Mouse (Mus musculus): Measurements from ENCODE around the gene Adam12. TPM values are rescaled to one million over a fixed set of nuclear protein-coding genes. Genes with fewer than 3 reads are reported as not detected.

Gene Adam12
- polyA plus RNA-seq, 1 experiment from 2014 or later = 3.4 TPM

DNA sequence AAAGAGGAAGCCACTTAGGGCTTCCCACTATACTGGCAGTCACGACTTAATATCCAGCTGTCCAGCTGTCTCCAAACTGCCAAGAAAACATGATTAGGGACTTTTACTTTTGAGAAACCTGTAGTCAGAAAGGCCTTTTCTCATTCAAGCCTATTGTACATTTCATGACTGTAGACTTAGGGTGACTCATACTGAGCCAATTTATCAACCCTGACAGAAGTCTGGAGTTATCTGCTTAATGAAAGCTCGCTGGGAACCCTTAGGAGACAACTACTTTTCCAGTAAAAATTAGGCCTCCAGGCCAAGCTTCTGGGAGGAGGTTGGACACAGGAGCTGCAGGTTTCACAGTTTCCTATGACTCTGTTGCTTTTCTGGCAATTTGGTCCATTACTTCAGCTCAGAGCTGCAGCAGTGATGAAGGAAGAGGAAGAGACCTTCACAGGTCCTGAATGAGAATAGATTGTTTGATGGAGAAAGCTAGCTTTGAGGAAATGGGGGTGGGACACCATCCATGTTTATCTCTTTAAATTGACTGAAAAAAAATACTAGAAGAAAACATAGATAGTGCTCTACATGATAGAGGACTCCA is 285.1 kb downstream of the Adam12 start:
- no peaks in the 10 kb centered on the region for H3K4me1 ChIP-seq (ENCODE audit: control insufficient read depth, insufficient read depth, low read length)
- H3K36me3 ChIP-seq (ENCODE audit: control insufficient read depth, insufficient read depth, low read length) = no peaks in the 10 kb centered on the region
- H3K4me3 ChIP-seq (replicated peaks; ENCODE audit: low read depth, low read length) = no peak overlapping the region
- ATAC-seq (ENCODE audit: low FRiP score, low TSS enrichment) (no peak), DNase-seq (no peak)
- WGBS = 84% methylated on average over 2 of the region's 2 CpGs
- H3K27me3 ChIP-seq (ENCODE audit: control insufficient read depth, insufficient read depth, low read length) = no peaks in the 10 kb centered on the region
- no peak overlapping the region for H3K27ac ChIP-seq (replicated peaks; ENCODE audit: low read depth, low read length)
- H3K9ac ChIP-seq (replicated peaks; ENCODE audit: low read length) = no peak overlapping the region
- no peaks in the 10 kb centered on the region for H3K9me3 ChIP-seq (ENCODE audit: control insufficient read depth, low read length)
- no peak overlapping the region for H3K4me2 ChIP-seq (ENCODE audit: low read length)

DNA sequence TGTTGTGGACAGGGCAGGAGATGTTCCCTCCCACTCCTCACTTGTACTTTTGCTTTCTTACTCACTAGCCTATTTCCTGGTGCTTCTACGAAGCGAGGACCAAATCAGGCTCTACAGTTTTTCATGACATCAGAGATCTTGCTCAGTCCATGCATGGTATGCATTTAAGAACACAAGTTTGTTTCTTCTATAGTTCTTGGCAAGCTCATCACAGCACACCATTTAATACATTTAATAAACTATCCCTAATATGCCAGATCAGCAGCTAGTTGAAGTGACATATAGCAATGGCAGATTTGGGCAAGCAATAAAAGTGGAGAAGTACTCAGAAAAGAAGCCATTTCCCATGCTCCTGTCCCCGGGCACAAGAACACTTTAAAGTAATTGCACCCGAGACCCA is 285.8 kb downstream of the Adam12 start:
- H3K9ac ChIP-seq (replicated peaks; ENCODE audit: low read length) = no peak overlapping the region
- 90% methylated on average over 4 of the region's 4 CpGs for WGBS
- no peaks in the 10 kb centered on the region for H3K27me3 ChIP-seq (ENCODE audit: control insufficient read depth, insufficient read depth, low read length)
- H3K4me2 ChIP-seq (ENCODE audit: low read length) = no peak overlapping the region
- no peak overlapping the region for H3K4me3 ChIP-seq (replicated peaks; ENCODE audit: low read depth, low read length)
- no peaks in the 10 kb centered on the region for H3K9me3 ChIP-seq (ENCODE audit: control insufficient read depth, low read length)
- H3K27ac ChIP-seq (replicated peaks; ENCODE audit: low read depth, low read length) = no peak overlapping the region
- ATAC-seq (ENCODE audit: low FRiP score, low TSS enrichment) (no peak), DNase-seq (no peak)
- no peaks in the 10 kb centered on the region for H3K36me3 ChIP-seq (ENCODE audit: control insufficient read depth, insufficient read depth, low read length)
- no peaks in the 10 kb centered on the region for H3K4me1 ChIP-seq (ENCODE audit: control insufficient read depth, insufficient read depth, low read length)

DNA sequence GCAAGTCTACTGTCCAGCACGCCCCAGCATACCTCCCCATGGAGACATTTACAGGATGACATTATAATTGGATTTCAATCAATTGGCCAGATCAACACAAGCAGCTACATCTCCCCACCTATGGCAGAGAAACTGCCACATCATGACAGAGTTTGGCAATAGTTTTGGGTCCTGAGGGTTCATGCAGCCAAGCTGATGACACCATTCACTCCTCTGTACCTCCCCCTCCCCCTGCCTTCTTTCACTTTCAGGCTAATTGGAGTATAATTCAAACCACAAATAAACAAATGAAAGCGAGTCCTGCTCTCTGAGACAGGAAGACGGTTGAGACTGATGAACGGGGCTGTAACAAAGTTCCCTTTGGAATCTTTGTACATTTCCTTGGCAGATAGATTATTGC is 291.5 kb downstream of the Adam12 start:
- H3K36me3 ChIP-seq (ENCODE audit: control insufficient read depth, insufficient read depth, low read length) = no peaks in the 10 kb centered on the region
- no peak overlapping the region for H3K4me3 ChIP-seq (replicated peaks; ENCODE audit: low read depth, low read length)
- no peak overlapping the region for H3K4me2 ChIP-seq (ENCODE audit: low read length)
- 94% methylated on average over 4 of the region's 4 CpGs for WGBS
- no peaks in the 10 kb centered on the region for H3K27me3 ChIP-seq (ENCODE audit: control insufficient read depth, insufficient read depth, low read length)
- ATAC-seq (ENCODE audit: low FRiP score, low TSS enrichment) = no peak
- no peaks in the 10 kb centered on the region for H3K9me3 ChIP-seq (ENCODE audit: control insufficient read depth, low read length)
- DNase-seq = no peak
- no peak overlapping the region for H3K9ac ChIP-seq (replicated peaks; ENCODE audit: low read length)
- H3K4me1 ChIP-seq (ENCODE audit: control insufficient read depth, insufficient read depth, low read length) = no peaks in the 10 kb centered on the region; the same call in 1 of the 2 replicates
- H3K27ac ChIP-seq (replicated peaks; ENCODE audit: low read depth, low read length) = no peak overlapping the region

DNA sequence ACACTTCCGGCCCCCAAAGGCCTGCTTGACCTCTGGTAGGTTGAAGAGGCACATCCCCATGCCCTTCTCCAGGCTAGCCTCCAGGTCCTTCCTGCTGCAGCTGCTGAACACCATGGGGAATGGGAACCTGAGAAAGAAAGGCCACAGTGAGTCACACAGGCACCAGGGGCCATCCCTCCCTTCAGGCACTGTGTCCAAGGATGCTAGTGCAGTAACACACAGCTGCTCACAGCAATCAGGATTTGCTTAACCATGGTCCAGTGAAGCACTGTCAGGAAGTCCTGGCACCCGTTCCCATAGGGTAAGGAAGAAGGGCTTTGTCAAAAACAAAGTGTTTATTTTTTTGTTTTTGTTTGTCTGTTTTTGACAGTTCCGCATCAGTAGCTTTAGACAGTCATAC is 294.5 kb downstream of the Adam12 start:
- Histone ChIP-seq H3K4me3 (replicated peaks; ENCODE audit: low read depth, low read length) (no peak overlapping the region), H3K4me1 (ENCODE audit: control insufficient read depth, insufficient read depth, low read length) (no peaks in the 10 kb centered on the region; the same call in 1 of the 2 replicates), H3K4me2 (ENCODE audit: low read length) (no peak overlapping the region), H3K36me3 (ENCODE audit: control insufficient read depth, insufficient read depth, low read length) (no peaks in the 10 kb centered on the region), H3K27me3 (ENCODE audit: control insufficient read depth, insufficient read depth, low read length) (no peaks in the 10 kb centered on the region), H3K9me3 (ENCODE audit: control insufficient read depth, low read length) (no peaks in the 10 kb centered on the region), H3K27ac (replicated peaks; ENCODE audit: low read depth, low read length) (no peak overlapping the region), H3K9ac (replicated peaks; ENCODE audit: low read length) (no peak overlapping the region)
- no peak for ATAC-seq (ENCODE audit: low FRiP score, low TSS enrichment)
- 83% methylated on average over 3 of the region's 3 CpGs for WGBS
- DNase-seq = no peak

DNA sequence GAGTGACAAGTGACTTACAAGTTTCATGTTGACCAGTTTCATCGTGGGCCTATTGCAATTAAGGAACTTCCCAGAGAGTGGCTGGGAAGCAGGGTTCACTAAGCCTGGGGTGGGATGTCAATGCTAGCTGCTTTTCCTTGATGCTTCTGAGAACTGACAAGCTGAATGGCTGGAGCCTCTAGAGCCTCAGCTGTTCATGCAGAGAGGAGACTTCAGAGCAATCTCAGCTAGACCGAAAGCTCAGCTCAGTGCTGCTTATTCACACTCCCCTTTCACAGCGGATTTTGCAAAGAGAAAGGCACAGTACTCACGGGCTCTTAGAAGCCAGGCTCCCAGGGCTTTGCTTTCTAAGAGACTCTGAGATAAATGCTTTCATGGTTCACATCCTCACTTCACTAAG is 295.6 kb downstream of the Adam12 start:
- Histone ChIP-seq H3K9me3 (ENCODE audit: control insufficient read depth, low read length) (no peaks in the 10 kb centered on the region), H3K27ac (replicated peaks; ENCODE audit: low read depth, low read length) (no peak overlapping the region), H3K4me3 (replicated peaks; ENCODE audit: low read depth, low read length) (no peak overlapping the region), H3K9ac (replicated peaks; ENCODE audit: low read length) (no peak overlapping the region), H3K4me2 (ENCODE audit: low read length) (no peak overlapping the region), H3K36me3 (ENCODE audit: control insufficient read depth, insufficient read depth, low read length) (no peaks in the 10 kb centered on the region), H3K27me3 (ENCODE audit: control insufficient read depth, insufficient read depth, low read length) (no peaks in the 10 kb centered on the region), H3K4me1 (ENCODE audit: control insufficient read depth, insufficient read depth, low read length) (no peaks in the 10 kb centered on the region; the same call in 1 of the 2 replicates)
- ATAC-seq (ENCODE audit: low FRiP score, low TSS enrichment) (no peak), DNase-seq (peak; percentile 48)
- WGBS = 4% methylated on average over 4 of the region's 4 CpGs

DNA sequence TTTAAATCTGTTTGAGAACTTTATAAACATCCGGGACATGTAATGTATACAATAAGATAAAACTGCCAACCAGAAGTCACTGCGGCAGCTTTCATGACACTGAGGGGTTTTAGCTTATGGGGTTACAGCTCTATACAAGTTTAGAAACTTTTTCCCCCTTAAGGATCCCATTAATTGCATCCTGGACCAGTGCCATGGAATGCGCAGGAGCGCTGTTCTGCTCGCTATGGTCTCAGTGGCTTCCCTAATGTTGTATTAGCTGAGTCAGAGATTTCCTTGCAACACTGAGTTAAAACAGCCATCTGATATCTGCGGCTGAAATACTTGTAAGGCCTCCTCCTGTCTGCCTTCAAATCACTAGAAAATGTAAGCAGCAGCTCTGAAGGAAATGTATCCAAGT is 298.6 kb downstream of the Adam12 start:
- no peak overlapping the region for H3K9ac ChIP-seq (replicated peaks; ENCODE audit: low read length)
- no peaks in the 10 kb centered on the region; the same call in 1 of the 2 replicates for H3K4me1 ChIP-seq (ENCODE audit: control insufficient read depth, insufficient read depth, low read length)
- H3K4me3 ChIP-seq (replicated peaks; ENCODE audit: low read depth, low read length) = no peak overlapping the region
- H3K9me3 ChIP-seq (ENCODE audit: control insufficient read depth, low read length) = no peaks in the 10 kb centered on the region
- no peak overlapping the region for H3K4me2 ChIP-seq (ENCODE audit: low read length)
- 56% methylated on average over 6 of the region's 6 CpGs for WGBS
- no peaks in the 10 kb centered on the region for H3K27me3 ChIP-seq (ENCODE audit: control insufficient read depth, insufficient read depth, low read length)
- no peak overlapping the region for H3K27ac ChIP-seq (replicated peaks; ENCODE audit: low read depth, low read length)
- peak; percentile 30 for DNase-seq
- no peaks in the 10 kb centered on the region for H3K36me3 ChIP-seq (ENCODE audit: control insufficient read depth, insufficient read depth, low read length)
- no peak for ATAC-seq (ENCODE audit: low FRiP score, low TSS enrichment)

DNA sequence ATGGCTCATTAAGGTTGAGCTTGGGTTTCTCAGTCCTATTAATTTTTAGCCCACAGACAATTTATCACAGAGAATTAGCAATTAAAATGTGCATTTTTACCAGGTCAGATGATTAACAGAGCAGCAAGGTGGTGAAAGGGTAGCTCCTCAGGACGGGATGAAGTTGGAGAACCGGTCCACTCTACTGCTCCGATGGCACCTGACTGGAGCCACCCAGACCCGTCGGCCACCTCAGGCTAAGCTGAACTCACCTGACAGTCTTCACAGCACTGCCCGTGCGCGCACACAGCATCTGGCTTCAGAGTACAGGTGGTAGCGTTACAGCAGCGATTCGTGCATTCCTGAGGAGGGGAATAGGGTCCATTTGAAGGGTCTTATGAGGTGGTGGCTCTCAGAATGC is 300.5 kb downstream of the Adam12 start:
- H3K4me2 ChIP-seq (ENCODE audit: low read length) = no peak overlapping the region
- DNase-seq = no peak
- ATAC-seq (ENCODE audit: low FRiP score, low TSS enrichment) = no peak
- H3K36me3 ChIP-seq (ENCODE audit: control insufficient read depth, insufficient read depth, low read length) = no peaks in the 10 kb centered on the region
- no peaks in the 10 kb centered on the region; the same call in 1 of the 2 replicates for H3K4me1 ChIP-seq (ENCODE audit: control insufficient read depth, insufficient read depth, low read length)
- no peaks in the 10 kb centered on the region for H3K27me3 ChIP-seq (ENCODE audit: control insufficient read depth, insufficient read depth, low read length)
- H3K9me3 ChIP-seq (ENCODE audit: control insufficient read depth, low read length) = no peaks in the 10 kb centered on the region
- 96% methylated on average over 11 of the region's 11 CpGs for WGBS
- no peak overlapping the region for H3K27ac ChIP-seq (replicated peaks; ENCODE audit: low read depth, low read length)
- H3K9ac ChIP-seq (replicated peaks; ENCODE audit: low read length) = no peak overlapping the region
- H3K4me3 ChIP-seq (replicated peaks; ENCODE audit: low read depth, low read length) = no peak overlapping the region

DNA sequence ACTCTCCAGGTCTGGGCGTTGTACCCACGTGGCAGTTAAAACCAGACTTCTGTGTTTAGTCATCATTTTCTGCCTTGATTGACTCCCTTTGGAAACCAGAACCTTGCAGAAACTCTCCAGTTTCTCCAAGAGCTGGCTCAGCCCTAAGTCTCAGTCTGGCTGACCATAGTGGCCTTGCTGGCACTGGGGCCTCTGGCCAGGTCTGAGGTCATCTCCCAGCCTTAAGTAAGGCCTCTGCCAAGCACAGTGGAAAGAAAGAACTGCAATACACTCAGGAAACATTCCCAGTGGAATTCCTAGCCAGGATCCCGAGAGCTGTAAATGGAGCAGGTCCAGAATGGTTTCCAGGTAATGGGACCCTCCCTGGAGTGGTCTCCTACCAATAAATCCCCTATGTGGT is 303.0 kb downstream of the Adam12 start:
- WGBS = 91% methylated on average over 3 of the region's 3 CpGs
- no peaks in the 10 kb centered on the region for H3K36me3 ChIP-seq (ENCODE audit: control insufficient read depth, insufficient read depth, low read length)
- no peak overlapping the region for H3K4me2 ChIP-seq (ENCODE audit: low read length)
- ATAC-seq (ENCODE audit: low FRiP score, low TSS enrichment) = no peak
- DNase-seq = no peak
- H3K27ac ChIP-seq (replicated peaks; ENCODE audit: low read depth, low read length) = no peak overlapping the region
- H3K4me3 ChIP-seq (replicated peaks; ENCODE audit: low read depth, low read length) = no peak overlapping the region
- no peaks in the 10 kb centered on the region for H3K9me3 ChIP-seq (ENCODE audit: control insufficient read depth, low read length)
- no peaks in the 10 kb centered on the region for H3K27me3 ChIP-seq (ENCODE audit: control insufficient read depth, insufficient read depth, low read length)
- no peak overlapping the region for H3K9ac ChIP-seq (replicated peaks; ENCODE audit: low read length)
- H3K4me1 ChIP-seq (ENCODE audit: control insufficient read depth, insufficient read depth, low read length) = no peaks in the 10 kb centered on the region

DNA sequence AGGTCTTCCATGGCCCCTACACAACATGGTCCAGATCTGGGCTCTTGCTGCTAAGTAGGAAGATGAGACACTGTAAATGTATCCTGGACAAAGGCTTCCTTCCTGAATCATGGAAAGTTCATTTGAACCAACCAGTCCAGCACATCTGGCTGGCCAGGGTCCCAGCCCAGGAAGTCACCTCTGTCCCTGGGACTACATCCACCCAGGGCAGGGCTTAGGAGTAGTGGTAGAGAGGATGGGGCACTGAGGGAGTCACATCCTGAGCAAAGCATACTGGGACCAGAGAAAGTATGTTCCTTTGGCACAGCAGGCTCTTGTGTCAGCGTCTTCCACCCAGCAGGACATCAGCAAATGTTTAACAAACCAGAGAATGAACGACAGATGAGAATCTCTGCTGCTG is 306.2 kb downstream of the Adam12 start:
- ATAC-seq (ENCODE audit: low FRiP score, low TSS enrichment) = no peak
- Histone ChIP-seq H3K36me3 (ENCODE audit: control insufficient read depth, insufficient read depth, low read length) (no peaks in the 10 kb centered on the region), H3K27me3 (ENCODE audit: control insufficient read depth, insufficient read depth, low read length) (no peaks in the 10 kb centered on the region), H3K9me3 (ENCODE audit: control insufficient read depth, low read length) (no peaks in the 10 kb centered on the region), H3K9ac (replicated peaks; ENCODE audit: low read length) (no peak overlapping the region), H3K27ac (replicated peaks; ENCODE audit: low read depth, low read length) (no peak overlapping the region), H3K4me3 (replicated peaks; ENCODE audit: low read depth, low read length) (no peak overlapping the region), H3K4me1 (ENCODE audit: control insufficient read depth, insufficient read depth, low read length) (no peaks in the 10 kb centered on the region), H3K4me2 (ENCODE audit: low read length) (no peak overlapping the region)
- no peak for DNase-seq
- 69% methylated on average over 2 of the region's 2 CpGs for WGBS

All from midbrain, embryonic 14.5 days (tissue).